Mouse (Mus musculus) forebrain, postnatal 0 days (tissue): ENCODE results near the gene Ostm1. TPM values are rescaled to one million over a fixed set of nuclear protein-coding genes. Genes with fewer than 3 reads are reported as not detected.

Experiments
- ATAC-seq: fragments of 200-750 bp; cut with Nextera tagmentation; 2 replicates; pipeline ENCODE4 v1.8.0; 2017; ENCODE audit warnings: mild to moderate bottlenecking, moderate library complexity
- DNase-seq: peaks from one replicate; pipeline ENCODE4 v3.0.0-alpha.2; 2015
- H3K27ac ChIP-seq: fragments of 300-500 bp; sonication (generic); 2 replicates; pipeline ENCODE4 v1.5.1; 2014; ENCODE audit warnings: low read depth, mild to moderate bottlenecking, antibody characterized with exemption, low read length, moderate library complexity, mixed read lengths
- H3K27me3 ChIP-seq: fragments of 300-500 bp; sonication (generic); 2 replicates; pipeline ENCODE4 v1.6.1; 2014; ENCODE audit warnings: mild to moderate bottlenecking, low read length, mixed read lengths; ENCODE audit not compliant: insufficient read depth
- H3K36me3 ChIP-seq: fragments of 300-500 bp; sonication (generic); 2 replicates; pipeline ENCODE4 v1.6.1; 2014; ENCODE audit warnings: mild to moderate bottlenecking, moderate library complexity; ENCODE audit not compliant: insufficient read depth
- H3K4me1 ChIP-seq: fragments of 300-500 bp; sonication (generic); 2 replicates; pipeline ENCODE4 v1.6.1; 2014; ENCODE audit warnings: antibody characterized with exemption; ENCODE audit not compliant: insufficient read depth
- H3K4me2 ChIP-seq: fragments of 300-500 bp; sonication (generic); 2 replicates; pipeline ENCODE4 v1.6.1; 2014; ENCODE audit warnings: low read depth, mild to moderate bottlenecking, moderate library complexity
- H3K4me3 ChIP-seq: fragments of 300-500 bp; sonication (generic); 2 replicates; pipeline ENCODE4 v1.5.1; 2014; ENCODE audit warnings: low read depth, low read length, mixed read lengths
- H3K9ac ChIP-seq: fragments of 300-500 bp; sonication (generic); 2 replicates; pipeline ENCODE4 v1.6.1; 2014; ENCODE audit warnings: mild to moderate bottlenecking
- H3K9me3 ChIP-seq: fragments of 300-500 bp; sonication (generic); 2 replicates; pipeline ENCODE4 v1.6.1; 2016; ENCODE audit warnings: low read length
- CTCF ChIP-seq: sonication (generic); IDR thresholded peaks from 2 replicates; pipeline ENCODE4 v1.5.1; 2016; ENCODE audit warnings: antibody characterized with exemption, control low read depth, low read depth
- WGBS: fragments of 180-500 bp; shearing (Covaris S2); extraction: QIAGEN DNeasy Blood & Tissue Kit; methylation state at CpG from one replicate; pipeline ENCODE4 v1.1.7; 2014; 5-methylcytosine and 5-hydroxymethylcytosine counted together
- polyA plus RNA-seq: library from polyadenylated mRNA; unstranded; fragments of >200 nt; fragmentation: Nextera tagmentation; extraction: Ambion mirVana; gene quantifications from 2 replicates; pipeline ENCODE4 v1.2.1, GENCODE M21; 2015
- total RNA-seq: library from RNA; depleted of rRNA; stranded (reverse); fragments of >200 nt; gene quantifications from 2 replicates; pipeline ENCODE4 v1.2.3, GENCODE M21; 2014; rRNA removed

Gene Ostm1
- total RNA-seq (42.9 and 44.6 TPM in 2 replicates), polyA plus RNA-seq (35.2 and 39.2 TPM in 2 replicates)

GRCm38 (mm10) chr10:42583157-42583872 lies at the start of gene Ostm1, which contains the start of gene Nr2e1:
Gene Ostm1 (plus strand): TSS chr10:42583822.
Gene Nr2e1 (minus strand): TSS chr10:42583632.
- no peak for TF ChIP-seq CTCF
- H3K4me3 ChIP-seq, result peak within 1 kb of the TSS; percentile 42
- DNase-seq, result peak; percentile 86
- H3K4me1 ChIP-seq, result peaks cover 12% of the 10 kb centered on the region
- H3K27ac ChIP-seq, result peak within 1 kb of the TSS; percentile 71
- no peaks in the 10 kb centered on the region for H3K9me3 ChIP-seq
- no peaks in the 10 kb centered on the region for H3K36me3 ChIP-seq
- WGBS, result 2% methylated on average over 43 of the region's 43 CpGs
- ATAC-seq, result peak; percentile 82
- H3K4me2 ChIP-seq, result peak within 1 kb of the TSS; percentile 75
- peak within 1 kb of the TSS; percentile 49 for H3K9ac ChIP-seq
- H3K27me3 ChIP-seq, result peaks cover 6% of the 10 kb centered on the region; the same call in 1 of the 2 replicates

- no peak overlapping the region for H3K9ac ChIP-seq
- no peak for ATAC-seq
- H3K36me3 ChIP-seq, result peaks cover 15% of the 10 kb centered on the region
- no peak overlapping the region for H3K27ac ChIP-seq
- WGBS, result 91% methylated on average over 11 of the region's 11 CpGs
- no peaks in the 10 kb centered on the region for H3K27me3 ChIP-seq
- no peaks in the 10 kb centered on the region for H3K4me1 ChIP-seq
- H3K4me3 ChIP-seq, result no peak overlapping the region
- H3K9me3 ChIP-seq, result no peaks in the 10 kb centered on the region
- no peak for DNase-seq
- H3K4me2 ChIP-seq, result no peak overlapping the region
- no peak for TF ChIP-seq CTCF
Measured at GRCm38 (mm10) chr10:42533836-42534453, 49.7 kb upstream of the Ostm1 start.

DNA sequence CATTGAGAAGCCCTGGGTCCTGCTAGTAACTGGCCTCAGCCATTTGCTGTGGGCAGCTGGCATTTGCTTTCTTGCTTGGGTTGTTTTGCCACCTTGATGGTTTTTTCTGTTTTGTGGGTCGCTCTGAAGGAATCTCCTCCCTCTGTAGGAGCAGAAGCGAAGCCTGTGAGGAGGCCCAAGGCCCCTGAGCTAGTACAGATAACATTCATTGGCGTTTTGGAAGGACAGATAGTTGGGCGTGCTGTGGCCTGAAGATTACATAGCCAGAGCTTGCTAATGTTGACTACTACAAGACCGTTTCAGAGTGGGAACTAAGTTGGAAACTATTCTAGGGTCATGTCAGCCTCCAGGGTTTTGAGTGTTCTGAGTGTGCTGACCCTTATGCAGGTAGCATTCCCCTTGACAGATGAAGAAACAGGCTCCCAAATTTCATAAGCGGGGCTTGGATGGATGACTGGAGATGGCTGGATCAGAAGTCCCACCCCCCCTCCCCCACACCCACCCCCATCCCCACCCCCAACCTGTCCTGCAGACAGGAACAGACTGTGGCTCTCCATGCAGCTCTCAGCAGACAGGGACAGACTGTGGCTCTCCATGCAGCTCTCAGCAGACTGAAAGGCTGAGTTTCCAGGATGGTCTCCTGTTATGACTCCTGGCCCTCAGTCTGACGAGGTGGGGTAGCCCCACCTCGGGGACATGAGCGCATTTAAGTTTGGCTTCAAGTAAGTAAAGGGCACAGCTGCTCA lies 45.9 kb upstream of the Ostm1 start:
- no peak for DNase-seq
- H3K4me1 ChIP-seq, result no peaks in the 10 kb centered on the region
- H3K9ac ChIP-seq, result no peak overlapping the region
- H3K9me3 ChIP-seq, result no peaks in the 10 kb centered on the region
- 90% methylated on average over 9 of the region's 9 CpGs for WGBS
- no peak overlapping the region for H3K4me2 ChIP-seq
- TF ChIP-seq CTCF, result no peak
- H3K4me3 ChIP-seq, result no peak overlapping the region
- no peak overlapping the region for H3K27ac ChIP-seq
- H3K36me3 ChIP-seq, result peaks cover 10% of the 10 kb centered on the region
- no peaks in the 10 kb centered on the region for H3K27me3 ChIP-seq
- ATAC-seq, result no peak

- Histone ChIP-seq H3K4me1 (no peaks in the 10 kb centered on the region), H3K4me3 (no peak overlapping the region), H3K27ac (no peak overlapping the region), H3K9me3 (no peaks in the 10 kb centered on the region), H3K4me2 (no peak overlapping the region), H3K9ac (no peak overlapping the region), H3K27me3 (no peaks in the 10 kb centered on the region), H3K36me3 (no peaks in the 10 kb centered on the region)
- DNase-seq (no peak), ATAC-seq (no peak)
- 83% methylated on average over 6 of the region's 6 CpGs for WGBS
- no peak for TF ChIP-seq CTCF
Measured at GRCm38 (mm10) chr10:42545707-42546503, 37.7 kb upstream of the Ostm1 start.

- 92% methylated on average over 3 of the region's 3 CpGs for WGBS
- H3K27me3 ChIP-seq, result no peaks in the 10 kb centered on the region
- no peak for TF ChIP-seq CTCF
- no peaks in the 10 kb centered on the region for H3K4me1 ChIP-seq
- no peak for DNase-seq
- H3K27ac ChIP-seq, result no peak overlapping the region
- no peak overlapping the region for H3K4me3 ChIP-seq
- no peak overlapping the region for H3K4me2 ChIP-seq
- H3K9me3 ChIP-seq, result no peaks in the 10 kb centered on the region
- H3K9ac ChIP-seq, result no peak overlapping the region
- no peaks in the 10 kb centered on the region for H3K36me3 ChIP-seq
- no peak for ATAC-seq
Measured at GRCm38 (mm10) chr10:42546507-42546906, 37.1 kb upstream of the Ostm1 start.

DNA sequence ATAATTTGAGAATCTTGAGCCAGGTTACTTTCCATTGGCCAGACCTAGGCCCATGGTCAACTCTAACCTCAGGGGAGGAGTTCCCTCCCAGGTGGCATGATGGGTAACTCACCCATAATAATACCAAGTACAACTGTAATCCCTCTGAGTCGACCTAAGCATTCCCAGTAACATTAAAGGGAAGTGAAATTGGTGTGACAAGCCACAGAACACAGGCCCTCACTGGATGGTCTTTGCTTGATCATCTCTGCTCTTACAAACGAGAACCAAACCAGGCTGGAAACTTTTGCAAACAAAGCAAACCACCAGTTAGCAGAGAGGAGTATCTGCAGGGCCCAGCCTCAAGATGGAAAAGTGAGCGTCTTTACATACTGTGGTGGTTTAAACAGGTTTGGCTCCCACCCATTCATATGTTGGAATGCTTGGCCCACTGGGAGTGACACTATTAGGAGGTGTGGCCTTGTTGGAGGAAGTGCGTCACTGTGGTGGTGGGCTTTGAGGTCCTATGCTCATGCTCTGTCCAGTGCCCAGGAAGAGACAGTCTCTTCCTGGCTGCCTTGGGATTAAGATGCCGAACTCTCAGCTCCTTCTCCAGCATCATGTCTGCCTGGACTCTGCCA lies 23.9 kb upstream of the Ostm1 start:
- DNase-seq, result no peak
- Histone ChIP-seq H3K4me2 (no peak overlapping the region), H3K9ac (no peak overlapping the region), H3K9me3 (no peaks in the 10 kb centered on the region), H3K36me3 (no peaks in the 10 kb centered on the region), H3K4me1 (no peaks in the 10 kb centered on the region), H3K27ac (no peak overlapping the region), H3K4me3 (no peak overlapping the region), H3K27me3 (no peaks in the 10 kb centered on the region)
- no peak for TF ChIP-seq CTCF
- ATAC-seq, result no peak
- 80% methylated on average over 5 of the region's 5 CpGs for WGBS
